In the genomic region with DNA sequence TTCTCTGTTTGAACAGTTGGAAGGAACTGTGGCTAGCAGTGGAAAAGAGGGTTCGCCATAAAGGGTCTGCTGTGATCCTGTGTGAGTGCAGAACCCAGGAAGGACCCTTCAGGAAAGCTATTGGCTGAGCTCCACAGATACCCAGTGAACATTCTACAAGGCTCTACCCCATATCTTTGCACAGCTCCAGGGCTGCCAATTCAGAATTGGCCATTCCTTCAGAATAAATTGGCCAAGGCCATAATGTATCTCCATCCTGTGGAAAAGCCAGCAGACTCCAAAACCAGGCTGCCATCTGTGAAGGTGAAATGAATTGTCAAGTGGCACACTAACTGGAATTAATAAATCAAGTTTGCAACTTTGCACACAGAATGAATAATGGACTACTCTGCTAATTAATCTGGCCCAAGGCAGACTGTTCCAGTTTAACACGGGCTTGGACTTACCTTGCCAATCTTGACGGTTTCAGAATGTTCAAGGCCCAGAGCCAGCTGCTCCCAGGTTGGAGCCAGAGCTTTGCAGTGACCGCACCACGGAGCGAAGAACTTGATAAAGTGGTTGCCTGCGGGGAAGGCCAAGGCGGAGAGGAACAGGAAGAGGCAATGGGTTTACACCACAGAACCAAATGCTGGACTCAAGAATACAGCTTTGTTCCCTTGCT, we compare ENCODE assay signal across 15 mouse cellular contexts. TPM values are rescaled to one million over a fixed set of nuclear protein-coding genes. Genes with fewer than 3 reads are reported as not detected.
DNase-seq lines count a peak whose midpoint lies in the region; ATAC-seq lines count a peak whose summit lies in the region.
"Had no signal": no experiment of that assay in that cellular context is flagged by ENCODE, and none has a peak within 500 bp of the region (broad histone marks: within the 10 kb centered on the region; RNA-seq: fewer than 3 reads in every experiment).

No protein-coding gene starts in this region.

- no peak overlapping the region for H3K4me2 ChIP-seq in heart, embryonic 11.5 days
- no peak overlapping the region for H3K4me2 ChIP-seq in kidney, embryonic 16.5 days (replicated peaks; ENCODE audit: low read depth, low read length)
- H3K4me2 ChIP-seq: liver, embryonic 12.5 days; lung, embryonic 14.5 days; midbrain, embryonic 12.5 days had no signal

- DNase-seq in adrenal gland, postnatal 14 days: peak; percentile 27
- no peak for DNase-seq in adrenal gland, adult 8-10 months
- DNase-seq in heart, adult 18-20 months: peak; percentile 42 to 69
- peak; percentile 55 for DNase-seq in kidney, adult 9 months
- DNase-seq in heart, postnatal 36 days: peak; percentile 25 to 51
- DNase-seq in left cerebral cortex, postnatal 14 days (ENCODE audit: low spot score in 2 of 2): no peak
- DNase-seq: lung, embryonic 14.5 days; retina, postnatal 1 day had no signal

- H3K9ac ChIP-seq in heart, embryonic 11.5 days (ENCODE audit: low read depth, low read length): no peak overlapping the region
- no peak overlapping the region for H3K9ac ChIP-seq in kidney, embryonic 16.5 days (replicated peaks; ENCODE audit: low read length)
- H3K9ac ChIP-seq: liver, embryonic 12.5 days; lung, embryonic 14.5 days; midbrain, embryonic 12.5 days had no signal

- H3K4me1 ChIP-seq in heart, embryonic 11.5 days (ENCODE audit: control insufficient read depth, insufficient read depth, low read length): no peaks in the 10 kb centered on the region
- H3K4me1 ChIP-seq in kidney, embryonic 16.5 days (ENCODE audit: insufficient read depth, low read length): 0 out of 2 replicates have a peak, but pooled peaks cover 3% of the 10 kb centered on the region
- H3K4me1 ChIP-seq: liver, embryonic 12.5 days; midbrain, embryonic 12.5 days had no signal

- no peak overlapping the region for H3K4me3 ChIP-seq in heart, embryonic 11.5 days (ENCODE audit: low read depth, low read length)
- no peak overlapping the region for H3K4me3 ChIP-seq in kidney, embryonic 16.5 days (ENCODE audit: low read length)
- H3K4me3 ChIP-seq: liver, embryonic 12.5 days; midbrain, embryonic 12.5 days had no signal

- peaks cover 33% of the 10 kb centered on the region for H3K36me3 ChIP-seq in heart, embryonic 11.5 days (ENCODE audit: control insufficient read depth, insufficient read depth, low read length)
- H3K36me3 ChIP-seq in kidney, embryonic 16.5 days (ENCODE audit: insufficient read depth, low read length): peaks cover 81% of the 10 kb centered on the region

- 82% methylated on average over 8 of the region's 8 CpGs for WGBS in heart, embryonic 11.5 days (ENCODE audit: insufficient replicate concordance)
- WGBS in kidney, embryonic 16.5 days: 86% methylated on average over 8 of the region's 8 CpGs

- H3K27ac ChIP-seq in heart, embryonic 11.5 days (ENCODE audit: low read depth, low read length): no peak overlapping the region
- H3K27ac ChIP-seq in kidney, embryonic 16.5 days (ENCODE audit: low read length): no peak overlapping the region
- H3K27ac ChIP-seq: liver, embryonic 12.5 days; macrophage; midbrain, embryonic 12.5 days had no signal

- intact Hi-C loops in heart, postnatal 36 days (cut with DNase I): loop anchor here (5.0 kb wide), 1 partner anchor 72 kb away; no protein-coding TSS in a partner anchor
- intact Hi-C loops in left cerebral cortex, postnatal 14 days (cut with DNase I): no loop called here

- H3K27me3 ChIP-seq in heart, embryonic 11.5 days (ENCODE audit: control insufficient read depth, insufficient read depth, low read length): no peaks in the 10 kb centered on the region
- H3K27me3 ChIP-seq in kidney, embryonic 16.5 days (ENCODE audit: insufficient read depth, low read length): no peaks in the 10 kb centered on the region
- H3K27me3 ChIP-seq: liver, embryonic 12.5 days; midbrain, embryonic 12.5 days had no signal

- H3K9me3 ChIP-seq in heart, embryonic 11.5 days (replicated peaks; ENCODE audit: control insufficient read depth, low read length): no peaks in the 10 kb centered on the region
- H3K9me3 ChIP-seq in kidney, embryonic 16.5 days (ENCODE audit: low read length): no peaks in the 10 kb centered on the region
- H3K9me3 ChIP-seq: G1E; liver, embryonic 12.5 days; midbrain, embryonic 12.5 days had no signal

- no peak for ATAC-seq in heart, embryonic 11.5 days (replicated peaks; ENCODE audit: insufficient number of reproducible peaks, low FRiP score, low TSS enrichment)
- no peak for ATAC-seq in kidney, embryonic 16.5 days (ENCODE audit: low FRiP score, low TSS enrichment)
- ATAC-seq: CD4-positive, CD25-positive, alpha-beta regulatory T cell, adult 4 months; liver, embryonic 12.5 days had no signal

RNA-seq across cellular contexts. Expression of a gene that starts 18.8 kb away (rescaled TPM):
- total RNA-seq in adrenal gland, postnatal 14 days (2021): 124 and 125 TPM in 2 replicates
- 100 to 1,000 TPM; 177 to 226 (median 199) TPM for total RNA-seq in adrenal gland, adult 8-10 months (2022)
- total RNA-seq in heart, adult 18-20 months (2021): 10 to 100 TPM; 34.0 to 35.4 TPM
- polyA plus RNA-seq in heart, embryonic 11.5 days (2014; fragmentation: Nextera tagmentation; extraction: Ambion mirVana): 205 and 250 TPM in 2 replicates
- 301 and 313 TPM in 2 replicates for polyA plus RNA-seq in kidney, embryonic 16.5 days (2015; fragmentation: Nextera tagmentation; extraction: Ambion mirVana)
- 10 to 100 TPM; 33.0 to 35.0 TPM for total RNA-seq in heart, postnatal 36 days (2021)
- total RNA-seq in left cerebral cortex, postnatal 14 days (2021): 10 to 100 TPM; 42.7 to 46.0 TPM

Comparison
In these comparisons a context has a peak if more than half of its experiments do, and no peak if none do; other contexts are left out.
1. DNase-seq: peak in adrenal gland, postnatal 14 days (single experiment), heart, adult 18-20 months (2 of 2), kidney, adult 9 months (single experiment) and heart, postnatal 36 days (2 of 2); none in adrenal gland, adult 8-10 months (single experiment) and left cerebral cortex, postnatal 14 days (0 of 2).